ENCODE assay signal across 8 mouse cellular contexts in the genomic region with DNA sequence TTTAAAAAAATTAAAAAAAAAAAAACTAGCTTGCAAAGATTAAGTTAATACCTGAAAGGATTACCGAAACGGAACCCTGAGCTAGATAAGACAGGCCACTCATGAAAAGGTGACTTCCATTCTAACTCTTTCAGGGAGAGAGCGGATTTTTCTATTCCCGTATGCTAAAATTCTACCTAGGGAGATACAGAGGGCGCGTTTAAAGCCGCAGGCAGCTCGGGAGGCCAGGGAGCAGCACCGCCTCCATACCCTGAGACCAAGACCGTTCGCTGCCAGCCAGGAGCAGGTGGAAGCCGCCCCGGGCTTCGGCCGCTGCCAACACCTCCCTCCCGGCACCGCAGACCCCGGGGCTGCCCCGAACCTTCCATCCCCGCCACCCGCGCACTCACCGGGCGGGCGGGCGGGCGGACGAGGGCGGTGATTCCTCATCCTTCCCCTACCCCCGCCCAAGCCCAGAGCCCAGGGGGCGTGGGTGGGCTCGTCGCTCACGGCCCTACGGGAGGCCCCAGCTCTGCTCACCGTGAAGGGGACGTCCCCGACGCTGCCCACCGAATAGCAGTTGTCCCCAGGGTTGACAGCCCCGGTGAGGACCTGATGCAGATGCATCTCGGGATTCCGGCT. TPM values are rescaled to one million over a fixed set of nuclear protein-coding genes. Genes with fewer than 3 reads are reported as not detected.
A peak's percentile ranks its signal among the peaks of the same experiment; 100 is the strongest.
DNase-seq lines count a peak whose midpoint lies in the region; ATAC-seq and TF ChIP-seq lines count a peak whose summit lies in the region.

No protein-coding gene starts in this region.

- peak overlapping the region; percentile 79 for H3K4me2 ChIP-seq in liver, embryonic 15.5 days
- H3K4me2 ChIP-seq in neural tube, embryonic 15.5 days = peak overlapping the region; percentile 78

- no peaks in the 10 kb centered on the region for H3K36me3 ChIP-seq in E14TG2a.4 (ENCODE audit: insufficient read depth, low read length)
- no peaks in the 10 kb centered on the region for H3K36me3 ChIP-seq in liver, embryonic 15.5 days (replicated peaks)
- H3K36me3 ChIP-seq in neural tube, embryonic 15.5 days = no peaks in the 10 kb centered on the region

- no peaks in the 10 kb centered on the region for H3K9me3 ChIP-seq in E14TG2a.4 (ENCODE audit: low read length)
- H3K9me3 ChIP-seq in liver, embryonic 15.5 days (replicated peaks) = no peaks in the 10 kb centered on the region
- no peaks in the 10 kb centered on the region for H3K9me3 ChIP-seq in neural tube, embryonic 15.5 days (replicated peaks)

- H3K9ac ChIP-seq in liver, embryonic 15.5 days = peak overlapping the region; percentile 30; the same call in 1 of the 2 replicates
- H3K9ac ChIP-seq in neural tube, embryonic 15.5 days (replicated peaks) = peak overlapping the region; percentile 91

- intact Hi-C loops in gastrocnemius, postnatal 14 days (cut with DNase I; ENCODE audit: low total_unique reads) = no loop called here

- peaks cover 22% of the 10 kb centered on the region for H3K4me1 ChIP-seq in E14TG2a.4 (replicated peaks; ENCODE audit: low read depth, low read length)
- H3K4me1 ChIP-seq in liver, embryonic 15.5 days (replicated peaks) = peaks cover 4% of the 10 kb centered on the region; the same call in 1 of the 2 replicates
- H3K4me1 ChIP-seq in neural tube, embryonic 15.5 days = peaks cover 28% of the 10 kb centered on the region

- peaks cover 29% of the 10 kb centered on the region for H3K27me3 ChIP-seq in E14TG2a.4 (ENCODE audit: insufficient read depth, low read length)
- peaks cover 67% of the 10 kb centered on the region for H3K27me3 ChIP-seq in liver, embryonic 15.5 days
- no peaks in the 10 kb centered on the region for H3K27me3 ChIP-seq in neural tube, embryonic 15.5 days (replicated peaks)

- H3K27ac ChIP-seq in liver, embryonic 15.5 days (replicated peaks) = no peak overlapping the region
- H3K27ac ChIP-seq in neural tube, embryonic 15.5 days (replicated peaks) = peak overlapping the region; percentile 92

- peak; percentile 41 for DNase-seq in embryo, embryonic 10 days (ENCODE audit: low spot score)
- no peak for DNase-seq in embryo, embryonic 9.5 days (ENCODE audit: extremely low spot score)
- peak; percentile 76 to 84 for DNase-seq in cerebellum, postnatal 14 days
- DNase-seq in gastrocnemius, postnatal 14 days = peak; percentile 18
- DNase-seq in kidney, adult 9 months = peak; percentile 52

- no peak for TF ChIP-seq CTCF in E14TG2a.4 (conservative IDR thresholded peaks at IDR 0.05; ENCODE audit: low read length)

- under 1% methylated on average over 43 of the region's 43 CpGs for WGBS in liver, embryonic 15.5 days (ENCODE audit: insufficient replicate concordance)
- under 1% methylated on average over 42 of the region's 43 CpGs for WGBS in neural tube, embryonic 15.5 days

- H3K4me3 ChIP-seq in E14TG2a.4 (replicated peaks; ENCODE audit: low read length) = peak overlapping the region; percentile 91
- peak overlapping the region; percentile 62 for H3K4me3 ChIP-seq in liver, embryonic 15.5 days (replicated peaks)
- peak overlapping the region; percentile 82 for H3K4me3 ChIP-seq in neural tube, embryonic 15.5 days (replicated peaks)

- ATAC-seq in liver, embryonic 15.5 days (ENCODE audit: insufficient read depth) = peak; percentile 14
- peak; percentile 63 for ATAC-seq in neural tube, embryonic 15.5 days (ENCODE audit: low FRiP score)

RNA-seq across cellular contexts. Expression of gene Dmxl2, which starts 0.5 kb away (rescaled TPM):
- 1 to 10 TPM; 3.8 to 5.0 TPM for total RNA-seq in gastrocnemius, postnatal 14 days (2021)
- 1.2 and 1.4 TPM in 2 replicates for polyA plus RNA-seq in liver, embryonic 15.5 days (2015; fragmentation: Nextera tagmentation; extraction: Ambion mirVana)
- 55.3 and 60.5 TPM in 2 replicates for polyA plus RNA-seq in neural tube, embryonic 15.5 days (2015; fragmentation: Nextera tagmentation; extraction: Ambion mirVana)

RNA-seq across cellular contexts. Expression of gene Sh2d7, which starts 37.8 kb away (rescaled TPM):
- total RNA-seq in gastrocnemius, postnatal 14 days (2021) = not detected
- polyA plus RNA-seq in liver, embryonic 15.5 days (2015; fragmentation: Nextera tagmentation; extraction: Ambion mirVana) = not detected in 2 replicates
- 0.13 TPM in 1 of 2 replicates, not detected in the other for polyA plus RNA-seq in neural tube, embryonic 15.5 days (2015; fragmentation: Nextera tagmentation; extraction: Ambion mirVana)

RNA-seq across cellular contexts. Expression of gene Cib2, which starts 59.1 kb away (rescaled TPM):
- total RNA-seq in gastrocnemius, postnatal 14 days (2021) = 10 to 100 TPM; 38.0 to 41.9 TPM
- 1.5 and 1.6 TPM in 2 replicates for polyA plus RNA-seq in liver, embryonic 15.5 days (2015; fragmentation: Nextera tagmentation; extraction: Ambion mirVana)
- polyA plus RNA-seq in neural tube, embryonic 15.5 days (2015; fragmentation: Nextera tagmentation; extraction: Ambion mirVana) = 63.6 and 76.2 TPM in 2 replicates

Comparison
In these comparisons a context has a peak if more than half of its experiments do, and no peak if none do; other contexts are left out.
1. RNA of gene Dmxl2, which starts 0.5 kb away (polyA plus RNA-seq): 55.3 to 60.5 TPM in neural tube, embryonic 15.5 days; 1.2 to 1.4 TPM in liver, embryonic 15.5 days; every median in the first group is over 10 times any median in the second.
2. RNA of gene Cib2, which starts 59.1 kb away (polyA plus RNA-seq): 63.6 to 76.2 TPM in neural tube, embryonic 15.5 days; 1.5 to 1.6 TPM in liver, embryonic 15.5 days; every median in the first group is over 10 times any median in the second.
3. Peak in every context shown above with its lines, with median percentiles within 50 percentile points of each other: H3K4me3 ChIP-seq.